Mouse (Mus musculus) MEL (cell line): ENCODE measurements around the gene Lmo2. TPM values are rescaled to one million over a fixed set of nuclear protein-coding genes. Genes with fewer than 3 reads are reported as not detected.
A peak's percentile ranks its signal among the peaks of the same experiment; 100 is the strongest.

Experiments used
- DNase-seq: peaks from one replicate; pipeline ENCODE4 v3.0.0; 2011; ENCODE audit warnings: low read depth, low spot score
- H3K27ac ChIP-seq: 2 replicates; pipeline ENCODE4 v1.5.1; 2012; ENCODE audit warnings: low read depth, mild to moderate bottlenecking, control low read depth, low read length, moderate library complexity; ENCODE audit not compliant: control insufficient read depth
- H3K27me3 ChIP-seq, 2 experiments: fragments of 150-350 bp in 1 of 2; sonication (generic) in 1 of 2; 2 replicates each; pipeline ENCODE4 v1.6.1; 2012; ENCODE audit warnings: low read length in 2 of 2, mild to moderate bottlenecking in 2 of 2, improper control_type of control experiment in 1 of 2, moderate library complexity in 1 of 2; ENCODE audit not compliant: insufficient read depth in 2 of 2, control insufficient read depth in 1 of 2
- H3K36me3 ChIP-seq, 2 experiments: 2 replicates each; pipeline ENCODE4 v1.6.1; 2012 to 2014; ENCODE audit warnings: low read length in 2 of 2, improper control_type of control experiment in 1 of 2, inconsistent platforms in 1 of 2, mild to moderate bottlenecking in 1 of 2; ENCODE audit not compliant: insufficient read depth in 2 of 2, control insufficient read depth in 1 of 2
- H3K4me1 ChIP-seq, 2 experiments: fragments of 150-350 bp in 1 of 2; sonication (generic) in 1 of 2; 2 replicates each; pipeline ENCODE4 v1.6.1; 2012; ENCODE audit warnings: low read length in 2 of 2, improper control_type of control experiment in 1 of 2, mild to moderate bottlenecking in 1 of 2; ENCODE audit not compliant: insufficient read depth in 2 of 2, control insufficient read depth in 1 of 2
- H3K4me3 ChIP-seq, 2 experiments: fragments of 150-350 bp in 1 of 2; sonication (generic) in 1 of 2; 2 replicates each; pipeline ENCODE4 v1.5.1; 2012; ENCODE audit warnings: low read depth in 2 of 2, low read length in 2 of 2, mild to moderate bottlenecking in 2 of 2, moderate library complexity in 2 of 2, control low read depth in 1 of 2, improper control_type of control experiment in 1 of 2; ENCODE audit not compliant: control insufficient read depth in 1 of 2, insufficient read depth in 1 of 2
- H3K79me2 ChIP-seq: 2 replicates; pipeline ENCODE4 v1.6.1; 2012; ENCODE audit warnings: mild to moderate bottlenecking, low read length, moderate library complexity; ENCODE audit not compliant: control insufficient read depth, poor library complexity, insufficient read depth
- H3K9ac ChIP-seq: 2 replicates; pipeline ENCODE4 v1.6.1; 2012; ENCODE audit warnings: low read depth, mild to moderate bottlenecking, control low read depth, low read length, moderate library complexity; ENCODE audit not compliant: control insufficient read depth, poor library complexity, severe bottlenecking
- H3K9me3 ChIP-seq: fragments of 150-350 bp; sonication (generic); replicated peaks from 2 replicates; pipeline ENCODE4 v1.6.1; 2012; ENCODE audit warnings: mild to moderate bottlenecking, low read length, improper control_type of control experiment, moderate library complexity; ENCODE audit not compliant: insufficient read depth
- CHD1 ChIP-seq: IDR thresholded peaks from 2 replicates; pipeline ENCODE4 v1.6.1; 2012; ENCODE audit warnings: low read depth, mild to moderate bottlenecking, inconsistent platforms, low read length, improper control_type of control experiment
- CTCF ChIP-seq, 3 experiments: IDR thresholded peaks in 2 of 3; conservative IDR thresholded peaks in 1 of 3; 2 replicates each; pipeline ENCODE4 v1.5.1; 2011 to 2012; ENCODE audit warnings: low read length in 3 of 3, low read depth in 2 of 3, mild to moderate bottlenecking in 2 of 3, improper control_type of control experiment in 1 of 3, inconsistent platforms in 1 of 3, mixed read lengths in 1 of 3, moderate library complexity in 1 of 3; ENCODE audit not compliant: control insufficient read depth in 1 of 3, insufficient read depth in 1 of 3, poor library complexity in 1 of 3, severe bottlenecking in 1 of 3
- E2F4 ChIP-seq: IDR thresholded peaks from 2 replicates; pipeline ENCODE4 v1.6.1; 2011; ENCODE audit warnings: low read depth, low read length, improper control_type of control experiment, borderline replicate concordance
- ELF1 ChIP-seq: IDR thresholded peaks from 2 replicates; pipeline ENCODE4 v1.6.1; 2014; ENCODE audit warnings: low read depth, mild to moderate bottlenecking, inconsistent platforms, low read length, improper control_type of control experiment, moderate library complexity
- EP300 ChIP-seq, 2 experiments: IDR thresholded peaks; 2 replicates each; pipeline ENCODE4 v1.6.1; 2011; ENCODE audit warnings: improper control_type of control experiment in 2 of 2, low read length in 2 of 2, low read depth in 1 of 2, mild to moderate bottlenecking in 1 of 2
- ETS1 ChIP-seq: IDR thresholded peaks from 2 replicates; pipeline ENCODE4 v1.6.1; 2012; ENCODE audit warnings: low read depth, mild to moderate bottlenecking, inconsistent platforms, low read length, improper control_type of control experiment, moderate library complexity
- GABPA ChIP-seq: IDR thresholded peaks from 2 replicates; pipeline ENCODE4 v1.6.1; 2012; ENCODE audit warnings: low read depth, mild to moderate bottlenecking, inconsistent platforms, low read length, improper control_type of control experiment, moderate library complexity
- HCFC1 ChIP-seq: IDR thresholded peaks from 2 replicates; pipeline ENCODE4 v1.6.1; 2012; ENCODE audit warnings: low read depth, mild to moderate bottlenecking, inconsistent platforms, low read length, improper control_type of control experiment, moderate library complexity
- JUND ChIP-seq: IDR thresholded peaks from 2 replicates; pipeline ENCODE4 v1.6.1; 2011; ENCODE audit warnings: low read depth, mild to moderate bottlenecking, improper control_type of control experiment, low read length
- KAT2A ChIP-seq: conservative IDR thresholded peaks from 2 replicates; pipeline ENCODE4 v1.6.1; 2012; ENCODE audit warnings: low read depth, low read length, improper control_type of control experiment, inconsistent platforms
- MAFK ChIP-seq: IDR thresholded peaks from 2 replicates; pipeline ENCODE4 v1.6.1; 2011; ENCODE audit warnings: low read depth, mild to moderate bottlenecking, low read length, improper control_type of control experiment, borderline replicate concordance
- MAX ChIP-seq: IDR thresholded peaks from 2 replicates; pipeline ENCODE4 v1.6.1; 2011; ENCODE audit warnings: low read length, improper control_type of control experiment
- MAZ ChIP-seq: IDR thresholded peaks from 2 replicates; pipeline ENCODE4 v1.6.1; 2012; ENCODE audit warnings: low read depth, mild to moderate bottlenecking, inconsistent platforms, low read length, improper control_type of control experiment
- MYB ChIP-seq: IDR thresholded peaks from 2 replicates; pipeline ENCODE4 v1.6.1; 2011; ENCODE audit warnings: mild to moderate bottlenecking, low read depth, low read length, improper control_type of control experiment
- NELFE ChIP-seq: IDR thresholded peaks from 2 replicates; pipeline ENCODE4 v1.6.1; 2011; ENCODE audit warnings: low read depth, low read length, improper control_type of control experiment
- NRF1 ChIP-seq: IDR thresholded peaks from 2 replicates; pipeline ENCODE4 v1.6.1; 2014; ENCODE audit warnings: low read depth, mild to moderate bottlenecking, inconsistent platforms, low read length, improper control_type of control experiment, moderate library complexity; ENCODE audit not compliant: poor library complexity, insufficient read depth, severe bottlenecking
- POLR2A ChIP-seq, 2 experiments: IDR thresholded peaks; 2 replicates each; pipeline ENCODE4 v1.6.1; 2011 to 2012; ENCODE audit warnings: low read length in 2 of 2, mild to moderate bottlenecking in 2 of 2, control low read depth in 1 of 2, improper control_type of control experiment in 1 of 2, low read depth in 1 of 2, moderate library complexity in 1 of 2; ENCODE audit not compliant: control insufficient read depth in 1 of 2, insufficient read depth in 1 of 2, poor library complexity in 1 of 2
- POLR2AphosphoS2 ChIP-seq: IDR thresholded peaks from 2 replicates; pipeline ENCODE4 v1.6.1; 2011; ENCODE audit warnings: low read length, improper control_type of control experiment
- POLR2AphosphoS5 ChIP-seq: IDR thresholded peaks from 2 replicates; pipeline ENCODE4 v1.6.1; 2012; ENCODE audit warnings: low read depth, borderline replicate concordance, mild to moderate bottlenecking, inconsistent platforms, low read length, moderate library complexity, mixed read lengths
- RAD21 ChIP-seq: IDR thresholded peaks from 2 replicates; pipeline ENCODE4 v1.6.1; 2011; ENCODE audit warnings: mild to moderate bottlenecking, low read depth, low read length, improper control_type of control experiment
- RCOR1 ChIP-seq: IDR thresholded peaks from 2 replicates; pipeline ENCODE4 v1.6.1; 2012; ENCODE audit warnings: low read depth, mild to moderate bottlenecking, inconsistent platforms, low read length, improper control_type of control experiment
- SIN3A ChIP-seq: IDR thresholded peaks from 2 replicates; pipeline ENCODE4 v1.6.1; 2012; ENCODE audit warnings: low read length, improper control_type of control experiment, inconsistent platforms
- SMC3 ChIP-seq: IDR thresholded peaks from 2 replicates; pipeline ENCODE4 v1.6.1; 2011; ENCODE audit warnings: low read depth, low read length, improper control_type of control experiment
- TAL1 ChIP-seq: IDR thresholded peaks from 2 replicates; pipeline ENCODE4 v1.6.1; 2012; ENCODE audit warnings: mild to moderate bottlenecking, inconsistent platforms, low read length, moderate library complexity, mixed read lengths
- UBTF ChIP-seq: IDR thresholded peaks from 2 replicates; pipeline ENCODE4 v1.6.1; 2012; ENCODE audit warnings: low read depth, mild to moderate bottlenecking, inconsistent platforms, low read length, improper control_type of control experiment, moderate library complexity, borderline replicate concordance; ENCODE audit not compliant: insufficient read depth
- USF2 ChIP-seq, 2 experiments: IDR thresholded peaks; 2 replicates each; pipeline ENCODE4 v1.6.1; 2011 to 2012; ENCODE audit warnings: improper control_type of control experiment in 2 of 2, low read length in 2 of 2, borderline replicate concordance in 1 of 2, inconsistent platforms in 1 of 2, low read depth in 1 of 2, mild to moderate bottlenecking in 1 of 2; ENCODE audit not compliant: insufficient read depth in 1 of 2
- ZC3H11A ChIP-seq: IDR thresholded peaks from 2 replicates; pipeline ENCODE4 v1.6.1; 2012; ENCODE audit warnings: low read depth, mild to moderate bottlenecking, inconsistent platforms, low read length, improper control_type of control experiment
- ZKSCAN1 ChIP-seq: IDR thresholded peaks from 2 replicates; pipeline ENCODE4 v1.6.1; 2012; ENCODE audit warnings: low read depth, mild to moderate bottlenecking, inconsistent platforms, low read length, improper control_type of control experiment, moderate library complexity
- ZMIZ1 ChIP-seq: IDR thresholded peaks from 2 replicates; pipeline ENCODE4 v1.6.1; 2012; ENCODE audit warnings: low read depth, mild to moderate bottlenecking, inconsistent platforms, low read length, improper control_type of control experiment, moderate library complexity
- ZNF384 ChIP-seq: IDR thresholded peaks from 2 replicates; pipeline ENCODE4 v1.6.1; 2012; ENCODE audit warnings: low read depth, mild to moderate bottlenecking, inconsistent platforms, low read length, improper control_type of control experiment
- polyA plus RNA-seq, 2 experiments: library from polyadenylated mRNA; stranded (reverse) in 1 of 2; unstranded in 1 of 2; fragments of >175 nt in 1 of 2; fragments of >200 nt in 1 of 2; gene quantifications; 2 replicates each; pipeline versions ENCODE4 v1.2.1 to v1.2.4; 2012; ENCODE audit warnings: low replicate concordance in 2 of 2, low read depth in 1 of 2; ENCODE audit not compliant: insufficient read length in 2 of 2, insufficient read depth in 1 of 2, missing spikeins in 1 of 2
- total RNA-seq: library from RNA; depleted of rRNA; stranded (reverse); fragments of 300-350 nt; gene quantifications from 2 replicates; pipeline ENCODE4 v1.2.3, GENCODE M21; 2012

The Lmo2 gene
- total and polyA plus RNA-seq, 3 experiments: 96.2 to 278 (median 184) TPM

- H3K4me1 ChIP-seq: 0 out of 4 replicates have a peak, but pooled peaks cover 0 to 2% of the 10 kb centered on the region in 2 experiments
- H3K4me3 ChIP-seq: no peak overlapping the region
- no peaks in the 10 kb centered on the region for H3K79me2 ChIP-seq
- TF ChIP-seq CHD1: no peak
- TF ChIP-seq NRF1: no peak
- no peak overlapping the region for H3K27ac ChIP-seq
- H3K27me3 ChIP-seq: no peaks in the 10 kb centered on the region
- DNase-seq: no peak
- H3K9me3 ChIP-seq: no peaks in the 10 kb centered on the region
- peaks cover 0 to 7% of the 10 kb centered on the region in 2 experiments; a peak in 1 of 4 replicates for H3K36me3 ChIP-seq
- H3K9ac ChIP-seq: no peak overlapping the region
Observed at GRCm38 (mm10) chr2:103989724-103990123, 31.9 kb downstream of the Lmo2 start.

- TF ChIP-seq POLR2AphosphoS2 (no peak), SIN3A (no peak), NRF1 (no peak), GABPA (no peak), KAT2A (no peak), POLR2A (IDR thresholded peaks at IDR 0.05; ENCODE audit: control insufficient read depth in 1 of 2, insufficient read depth in 1 of 2, low read depth in 1 of 2, low read length in 2 of 2, poor library complexity in 1 of 2) (no peak), ZMIZ1 (no peak), ETS1 (no peak), UBTF (no peak), MAFK (no peak), SMC3 (peak; percentile 58), RAD21 (peak; percentile 41), ZKSCAN1 (no peak), MAZ (no peak), NELFE (no peak), EP300 (IDR thresholded peaks at IDR 0.05; ENCODE audit: low read depth in 1 of 2, low read length in 2 of 2) (no peak), CTCF (IDR thresholded peaks at IDR 0.05 in 2 of 3, conservative IDR thresholded peaks at IDR 0.05 in 1 of 3; ENCODE audit: control insufficient read depth in 1 of 3, insufficient read depth in 1 of 3, low read depth in 2 of 3, low read length in 3 of 3, poor library complexity in 1 of 3, severe bottlenecking in 1 of 3) (peak; percentile 41 to 51 (median 42)), MYB (no peak), ZC3H11A (peak; percentile 19; the same call in 1 of the 2 replicates), MAX (no peak), JUND (no peak), CHD1 (no peak), ELF1 (no peak), RCOR1 (no peak), USF2 (IDR thresholded peaks at IDR 0.05; ENCODE audit: borderline replicate concordance in 1 of 2, insufficient read depth in 1 of 2, low read depth in 1 of 2, low read length in 2 of 2) (no peak), TAL1 (no peak), E2F4 (no peak), ZNF384 (no peak), POLR2AphosphoS5 (no peak), HCFC1 (no peak)
- TF ChIP-seq, all 39 proteins: peak for 4
- Histone ChIP-seq H3K4me3 (no peak overlapping the region), H3K9me3 (no peaks in the 10 kb centered on the region), H3K27me3 (no peaks in the 10 kb centered on the region), H3K27ac (no peak overlapping the region), H3K9ac (no peak overlapping the region), H3K36me3 (peaks cover 0 to 7% of the 10 kb centered on the region in 2 experiments; a peak in 1 of 4 replicates), H3K79me2 (no peaks in the 10 kb centered on the region), H3K4me1 (0 out of 4 replicates have a peak, but pooled peaks cover 0 to 2% of the 10 kb centered on the region in 2 experiments)
- no peak for DNase-seq
Observed at GRCm38 (mm10) chr2:103991303-103991702, 33.5 kb downstream of the Lmo2 start.
